7 mouse cellular contexts compared by ENCODE assay signal in genomic region chr3:94582456-94582891, GRCm38 (mm10). TPM values are rescaled to one million over a fixed set of nuclear protein-coding genes. Genes with fewer than 3 reads are reported as not detected.
DNase-seq lines count a peak whose midpoint lies in the region; ATAC-seq and TF ChIP-seq lines count a peak whose summit lies in the region.

Gene Snx27 (minus strand): TSS chr3:94582716.

- peak within 1 kb of the TSS; percentile 70 for H3K27ac ChIP-seq in embryonic facial prominence, embryonic 11.5 days (replicated peaks; ENCODE audit: low read depth, low read length)
- peak within 1 kb of the TSS; percentile 67 for H3K27ac ChIP-seq in kidney, adult 2 months (ENCODE audit: insufficient read depth, low read depth, low read length)
- H3K27ac ChIP-seq in limb, embryonic 12.5 days: peak within 1 kb of the TSS; percentile 82
- H3K27ac ChIP-seq in midbrain, embryonic 15.5 days: peak within 1 kb of the TSS; percentile 92
- H3K27ac ChIP-seq in spleen, adult 2 months (ENCODE audit: insufficient read depth, low read length): peak within 1 kb of the TSS; percentile 64

- peak within 1 kb of the TSS; percentile 88 for H3K9ac ChIP-seq in embryonic facial prominence, embryonic 11.5 days (replicated peaks; ENCODE audit: low read length)
- H3K9ac ChIP-seq in limb, embryonic 12.5 days (replicated peaks): peak within 1 kb of the TSS; percentile 93
- peak within 1 kb of the TSS; percentile 94 for H3K9ac ChIP-seq in midbrain, embryonic 15.5 days

- no peaks in the 10 kb centered on the region for H3K4me1 ChIP-seq in embryonic facial prominence, embryonic 11.5 days (ENCODE audit: control insufficient read depth, insufficient read depth, low read length)
- peaks cover 15% of the 10 kb centered on the region for H3K4me1 ChIP-seq in kidney, adult 2 months (ENCODE audit: control insufficient read depth, insufficient read depth, low read length)
- H3K4me1 ChIP-seq in limb, embryonic 12.5 days (replicated peaks): peaks cover 21% of the 10 kb centered on the region
- H3K4me1 ChIP-seq in midbrain, embryonic 15.5 days: peaks cover 33% of the 10 kb centered on the region
- peaks cover 3% of the 10 kb centered on the region for H3K4me1 ChIP-seq in spleen, adult 2 months (ENCODE audit: control insufficient read depth, insufficient read depth, insufficient read length)

- no peaks in the 10 kb centered on the region for H3K36me3 ChIP-seq in embryonic facial prominence, embryonic 11.5 days (replicated peaks; ENCODE audit: control insufficient read depth, insufficient read depth, low read depth, low read length)
- H3K36me3 ChIP-seq in kidney, adult 2 months (ENCODE audit: control insufficient read depth, insufficient read depth, low read length): no peaks in the 10 kb centered on the region
- no peaks in the 10 kb centered on the region for H3K36me3 ChIP-seq in limb, embryonic 12.5 days
- H3K36me3 ChIP-seq in midbrain, embryonic 15.5 days (replicated peaks): no peaks in the 10 kb centered on the region
- H3K36me3 ChIP-seq in spleen, adult 2 months (ENCODE audit: control insufficient read depth, insufficient read depth, low read length): no peaks in the 10 kb centered on the region

- H3K9me3 ChIP-seq in embryonic facial prominence, embryonic 11.5 days (replicated peaks; ENCODE audit: control insufficient read depth, low read length): no peaks in the 10 kb centered on the region
- H3K9me3 ChIP-seq in limb, embryonic 12.5 days: no peaks in the 10 kb centered on the region
- no peaks in the 10 kb centered on the region for H3K9me3 ChIP-seq in midbrain, embryonic 15.5 days

- H3K4me2 ChIP-seq in embryonic facial prominence, embryonic 11.5 days (ENCODE audit: low read depth, low read length): peak within 1 kb of the TSS; percentile 75
- peak within 1 kb of the TSS; percentile 86 for H3K4me2 ChIP-seq in limb, embryonic 12.5 days
- H3K4me2 ChIP-seq in midbrain, embryonic 15.5 days: peak within 1 kb of the TSS; percentile 86

- peak; percentile 91 for DNase-seq in adrenal gland, postnatal 14 days
- peak; percentile 97 for DNase-seq in embryonic facial prominence, embryonic 11.5 days (ENCODE audit: low spot score)
- DNase-seq in heart, adult 18-20 months: peak; percentile 93 to 94
- DNase-seq in kidney, adult 2 months: peak; percentile 94
- peak; percentile 58 to 83 for DNase-seq in spleen, adult 2 months (ENCODE audit: low read depth in 1 of 2, low spot score in 2 of 2)

- H3K27me3 ChIP-seq in embryonic facial prominence, embryonic 11.5 days (ENCODE audit: control insufficient read depth, insufficient read depth, low read length): no peaks in the 10 kb centered on the region
- H3K27me3 ChIP-seq in kidney, adult 2 months (replicated peaks; ENCODE audit: control insufficient read depth, insufficient read depth, low read length): no peaks in the 10 kb centered on the region
- H3K27me3 ChIP-seq in limb, embryonic 12.5 days: no peaks in the 10 kb centered on the region
- no peaks in the 10 kb centered on the region for H3K27me3 ChIP-seq in midbrain, embryonic 15.5 days (replicated peaks)
- no peaks in the 10 kb centered on the region for H3K27me3 ChIP-seq in spleen, adult 2 months (ENCODE audit: control insufficient read depth, insufficient read depth, low read length)

- H3K4me3 ChIP-seq in embryonic facial prominence, embryonic 11.5 days (ENCODE audit: low read depth, low read length): peak within 1 kb of the TSS; percentile 83
- H3K4me3 ChIP-seq in kidney, adult 2 months (ENCODE audit: insufficient read depth, low read depth, low read length): peak within 1 kb of the TSS; percentile 81
- peak within 1 kb of the TSS; percentile 87 for H3K4me3 ChIP-seq in limb, embryonic 12.5 days (replicated peaks)
- peak within 1 kb of the TSS; percentile 96 for H3K4me3 ChIP-seq in midbrain, embryonic 15.5 days
- H3K4me3 ChIP-seq in spleen, adult 2 months (ENCODE audit: extremely low read depth, insufficient read depth, insufficient read length): peak within 1 kb of the TSS; percentile 90

- under 1% methylated on average over 35 of the region's 42 CpGs for WGBS in embryonic facial prominence, embryonic 11.5 days
- WGBS in kidney, adult 2 months: under 1% methylated on average over 39 of the region's 42 CpGs
- WGBS in limb, embryonic 12.5 days: under 1% methylated on average over 42 of the region's 42 CpGs
- under 1% methylated on average over 36 of the region's 42 CpGs for WGBS in midbrain, embryonic 15.5 days
- WGBS in spleen, adult 2 months: under 1% methylated on average over 42 of the region's 42 CpGs

- TF ChIP-seq POLR2A in kidney, adult 2 months (IDR thresholded peaks at IDR 0.05; ENCODE audit: low read depth, low read length): peak; percentile 4
- TF ChIP-seq POLR2A in spleen, adult 2 months (IDR thresholded peaks at IDR 0.05; ENCODE audit: low read depth, low read length): no peak

- TF ChIP-seq CTCF in kidney, adult 2 months (conservative IDR thresholded peaks at IDR 0.05; ENCODE audit: insufficient read depth, insufficient read length, low read depth, low read length): no peak
- no peak for TF ChIP-seq CTCF in spleen, adult 2 months (IDR thresholded peaks at IDR 0.05; ENCODE audit: extremely low read depth, insufficient read depth, insufficient read length, insufficient replicate concordance)

- peak; percentile 96 for ATAC-seq in embryonic facial prominence, embryonic 11.5 days (replicated peaks; ENCODE audit: insufficient number of reproducible peaks, low FRiP score, low TSS enrichment, low read depth)
- peak; percentile 96 for ATAC-seq in limb, embryonic 12.5 days (ENCODE audit: insufficient number of reproducible peaks, insufficient read depth, low FRiP score, low TSS enrichment, low read depth)
- peak; percentile 99 for ATAC-seq in midbrain, embryonic 15.5 days (replicated peaks)

RNA-seq across cellular contexts. Expression of gene Snx27, which starts in this region (rescaled TPM):
- 35.7 and 37.5 TPM in 2 replicates for total RNA-seq in adrenal gland, postnatal 14 days (2021)
- polyA plus RNA-seq in embryonic facial prominence, embryonic 11.5 days (2014; fragmentation: Nextera tagmentation; extraction: Ambion mirVana): 39.3 and 41.6 TPM in 2 replicates
- 10 to 100 TPM; 28.3 to 29.0 TPM for total RNA-seq in heart, adult 18-20 months (2021)
- 14.3 and 16.4 TPM in 2 replicates for polyA plus RNA-seq in kidney, adult 2 months (2012; rRNA removed)
- 58.7 and 64.1 TPM in 2 replicates for polyA plus RNA-seq in limb, embryonic 12.5 days (2016; fragmentation: Nextera tagmentation; extraction: Ambion mirVana)
- polyA plus RNA-seq in midbrain, embryonic 15.5 days (2015; fragmentation: Nextera tagmentation; extraction: Ambion mirVana): 86.4 and 94.7 TPM in 2 replicates
- polyA plus RNA-seq in spleen, adult 2 months (2012; rRNA removed): 5.4 TPM in 2 replicates

Comparison
In these comparisons a context has a peak if more than half of its experiments do, and no peak if none do; other contexts are left out.
1. Peak in every context shown above with its lines: DNase-seq, ATAC-seq, H3K4me3 ChIP-seq and H3K27ac ChIP-seq.